Mouse (Mus musculus) heart, adult 9 months (tissue): ENCODE data around the gene Ephb2.

ENCODE experiments used
- DNase-seq, 2 experiments: peaks; one replicate each; pipeline ENCODE4 v3.0.0; 2022; ENCODE audit warnings: low spot score in 2 of 2

Ephb2 gene

GRCm38 (mm10) chr4:136836387-136836931, 671 bp upstream of the Ephb2 start:
- DNase-seq = no peak

DNA sequence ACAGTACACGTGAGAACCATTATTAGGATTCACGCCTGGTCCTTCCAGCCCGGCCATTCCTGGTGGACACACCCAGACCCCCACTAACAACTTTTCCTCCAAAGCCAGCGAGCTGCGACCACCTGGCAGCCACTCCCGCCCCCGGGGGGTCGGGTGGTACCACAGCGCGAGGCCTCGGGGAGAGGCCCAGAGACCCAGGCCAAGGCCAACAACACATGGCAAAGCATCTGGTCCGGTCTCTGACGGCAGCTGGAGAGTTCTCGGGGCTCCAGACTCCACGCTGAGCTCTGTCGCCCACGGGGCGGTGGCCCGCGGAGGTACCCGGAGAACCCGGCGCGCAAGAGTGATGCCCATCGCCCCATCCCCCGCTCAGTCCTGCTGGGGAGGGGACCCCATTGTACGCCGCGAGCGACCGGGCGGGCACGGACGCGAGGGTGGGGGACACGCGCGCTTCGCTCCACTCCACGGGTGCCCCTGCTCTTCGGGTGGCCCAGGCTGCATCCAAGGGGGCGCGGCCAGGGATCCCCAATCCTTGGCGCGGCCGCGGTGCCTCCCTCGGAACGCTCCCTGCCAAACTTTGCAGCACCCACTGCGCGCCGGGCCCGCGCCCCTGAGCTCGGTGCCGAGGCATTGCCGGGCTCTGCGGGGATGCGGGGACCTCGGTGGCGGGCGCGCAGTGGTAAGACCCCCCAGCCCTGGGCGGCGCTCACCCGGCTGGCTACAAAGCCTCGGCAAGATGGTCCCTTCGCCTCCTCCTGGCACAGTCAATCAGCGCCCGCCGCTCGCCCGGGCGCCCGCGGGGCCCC, 770 bp downstream of the Ephb2 start:
- no peak for DNase-seq

- no peak for DNase-seq
These were observed 1.4 kb downstream of the Ephb2 start for GRCm38 (mm10) chr4:136834439-136834814.

DNA sequence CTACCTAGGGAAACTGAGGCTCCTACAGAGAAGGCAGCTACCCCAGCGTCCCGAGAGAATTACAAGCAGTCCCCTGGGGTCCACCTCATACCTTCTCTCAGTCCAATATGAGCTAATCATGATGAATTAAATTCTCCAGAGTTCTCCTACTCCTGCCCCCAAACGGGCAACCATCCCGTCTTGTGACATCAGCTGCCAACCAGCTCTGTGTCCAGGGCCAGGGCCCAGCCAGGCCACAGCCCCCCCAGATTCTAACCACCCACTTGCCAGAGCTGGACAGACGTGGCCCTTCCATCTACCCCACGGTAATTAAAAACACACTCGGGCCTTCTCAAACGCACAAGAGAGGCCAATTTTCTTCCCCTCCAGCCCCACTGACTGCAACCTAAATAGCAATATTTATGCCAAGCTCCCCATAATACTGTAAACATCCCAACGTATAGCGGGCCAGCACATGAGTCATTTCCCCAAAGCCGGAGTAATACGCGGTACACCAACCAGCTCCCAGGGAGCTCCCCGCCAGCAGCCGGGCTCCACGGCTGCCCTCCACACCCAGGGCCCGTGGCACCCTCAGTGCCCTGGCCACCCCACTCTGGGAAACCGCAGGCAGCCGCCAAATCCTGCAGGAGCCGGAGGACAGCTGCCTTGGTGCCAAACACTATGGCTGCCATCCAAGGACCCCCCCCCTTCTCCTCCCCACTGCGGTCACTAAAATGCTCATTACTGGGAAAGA, 2.0 kb downstream of the Ephb2 start:
- DNase-seq = no peak

- DNase-seq = no peak
These were observed 3.1 kb downstream of the Ephb2 start for GRCm38 (mm10) chr4:136832559-136833232.

- no peak for DNase-seq
These were observed 5.4 kb downstream of the Ephb2 start for GRCm38 (mm10) chr4:136830272-136830823.

DNA sequence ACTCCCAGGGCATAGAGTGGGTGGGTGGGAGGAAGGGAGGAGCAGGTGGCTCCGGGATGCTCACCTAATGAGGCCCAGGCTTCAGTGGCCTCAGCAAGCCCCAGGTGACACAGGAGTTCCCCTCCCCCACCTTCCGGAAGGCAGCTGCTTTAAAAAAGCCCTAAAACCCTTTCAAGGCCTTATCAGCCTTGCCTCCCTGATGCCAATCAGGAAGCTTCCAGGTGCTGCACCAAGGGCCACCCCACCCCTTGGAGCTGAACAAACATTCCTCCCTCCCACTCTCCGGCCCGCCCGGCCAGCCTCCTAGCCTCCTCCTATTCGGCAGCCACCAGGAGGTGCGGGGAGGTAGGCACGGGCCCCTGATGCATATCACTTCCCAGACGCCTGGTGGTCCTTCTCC, 6.0 kb downstream of the Ephb2 start:
- no peak for DNase-seq

DNA sequence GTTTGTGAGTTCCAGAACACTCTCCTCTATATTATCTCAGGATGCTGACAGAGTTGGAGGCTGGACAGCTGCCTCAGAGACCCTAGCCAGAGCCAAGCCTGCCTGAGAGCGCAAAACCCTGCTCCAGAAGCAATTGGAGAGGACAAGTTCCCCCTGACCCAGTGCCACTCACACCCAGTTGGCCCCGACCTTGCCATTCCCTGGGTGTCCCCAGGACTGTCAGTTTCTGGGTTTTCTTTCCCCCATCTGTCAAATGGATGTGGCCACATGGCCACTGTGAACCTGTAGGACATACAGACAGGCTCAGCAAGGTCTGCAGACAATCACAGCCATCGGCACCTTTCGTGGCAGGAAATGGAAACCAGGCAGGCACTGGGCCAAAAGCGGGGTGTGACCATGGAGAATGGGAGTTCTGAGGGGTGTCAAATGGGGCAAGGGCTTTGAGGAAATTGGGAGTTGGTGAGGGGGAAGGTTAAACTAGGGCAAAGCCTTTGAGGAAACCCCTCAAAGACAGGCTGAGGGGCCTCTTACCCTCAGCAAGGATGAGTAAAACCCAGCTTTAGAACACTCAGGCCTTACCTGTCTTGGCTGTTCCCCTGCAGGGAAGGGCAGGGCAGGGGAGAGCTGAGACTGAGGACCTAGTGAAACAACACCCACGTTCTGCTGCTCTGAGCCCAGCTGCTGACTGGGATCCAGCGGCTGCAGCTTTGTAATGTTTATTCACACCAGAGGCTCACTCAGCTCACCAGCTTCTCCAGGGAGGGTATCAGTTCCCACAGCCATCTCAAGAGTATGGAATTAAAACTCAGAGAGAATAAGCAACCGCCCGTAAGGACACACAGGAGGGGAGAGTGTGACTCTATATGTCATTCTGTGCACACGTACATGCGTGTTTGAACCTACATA, 6.9 kb downstream of the Ephb2 start:
- no peak for DNase-seq

DNA sequence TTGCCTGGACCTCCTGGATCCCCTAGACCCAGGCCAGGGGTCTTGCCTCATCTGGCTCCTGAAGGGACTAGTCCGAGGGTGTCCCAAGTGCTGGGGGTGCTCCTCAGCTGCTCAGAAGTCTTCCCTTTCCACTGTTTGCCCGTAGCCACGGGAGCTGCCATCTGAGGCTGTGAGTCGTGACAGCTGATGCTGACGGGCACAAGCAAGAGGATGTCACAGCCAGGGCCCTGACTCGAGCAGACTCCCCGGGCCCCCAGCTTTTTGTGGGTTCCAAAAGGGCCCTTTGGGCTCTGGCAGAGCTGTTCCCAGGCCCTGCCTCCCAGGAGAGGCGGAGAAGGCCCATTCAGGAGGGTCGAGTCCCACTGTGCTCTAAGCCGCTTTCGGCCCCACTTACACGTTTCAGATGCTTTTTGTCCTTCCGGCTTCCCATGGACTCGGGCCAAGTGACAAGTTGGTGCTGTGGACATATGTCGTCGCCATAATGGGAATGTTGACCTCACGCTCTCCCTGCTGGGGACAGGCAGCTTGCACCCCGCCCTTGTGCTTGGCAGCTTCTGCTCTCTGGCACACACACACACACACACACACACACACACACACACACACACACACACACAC, 10.7 kb downstream of the Ephb2 start:
- no peak for DNase-seq

GRCm38 (mm10) chr4:136820069-136820522, 15.7 kb downstream of the Ephb2 start:
- DNase-seq = no peak

GRCm38 (mm10) chr4:136816701-136817100, 19.1 kb downstream of the Ephb2 start:
- DNase-seq = no peak

DNA sequence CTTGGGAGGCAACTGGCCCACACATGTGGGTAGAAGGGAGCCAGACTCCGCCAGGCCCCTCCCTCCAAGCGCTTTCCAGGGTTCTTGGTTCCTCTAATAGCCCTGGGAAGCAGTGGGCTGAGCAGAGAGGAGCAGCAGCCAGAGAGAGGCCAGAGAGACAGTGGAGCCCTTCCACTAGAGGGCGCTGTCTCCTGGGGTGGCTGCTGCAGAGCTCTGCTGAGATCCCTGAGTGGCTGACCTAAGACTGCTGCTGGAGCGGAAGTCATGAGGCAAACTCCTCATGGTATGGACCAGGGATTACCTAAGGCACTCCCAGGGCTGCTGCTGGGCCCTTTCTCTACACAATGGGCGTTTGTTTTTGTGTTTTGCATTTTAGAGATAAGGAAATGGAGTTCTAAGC, 20.4 kb downstream of the Ephb2 start:
- no peak for DNase-seq

- DNase-seq = no peak
These were observed 23.2 kb downstream of the Ephb2 start for GRCm38 (mm10) chr4:136812543-136812942.

DNA sequence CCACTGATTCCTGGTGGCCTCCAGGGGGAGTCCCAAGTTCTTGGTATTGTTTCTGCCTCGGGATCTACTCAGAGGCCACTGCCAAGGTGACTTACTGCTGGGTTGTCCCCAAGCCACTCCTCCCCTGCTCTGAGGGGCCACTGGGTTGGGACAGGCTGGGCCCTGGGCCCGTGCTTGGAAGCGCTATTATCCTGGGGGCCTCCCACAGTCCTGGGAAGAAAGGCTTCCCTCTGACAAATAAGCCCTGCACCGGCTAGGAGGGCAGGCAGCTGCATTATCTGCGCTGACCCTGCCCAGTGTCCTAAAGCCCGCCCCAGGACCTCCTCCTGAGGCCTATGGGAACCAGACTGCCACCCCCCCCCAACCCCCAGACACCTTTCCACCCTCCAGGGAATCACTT, 24.2 kb downstream of the Ephb2 start:
- no peak for DNase-seq

DNA sequence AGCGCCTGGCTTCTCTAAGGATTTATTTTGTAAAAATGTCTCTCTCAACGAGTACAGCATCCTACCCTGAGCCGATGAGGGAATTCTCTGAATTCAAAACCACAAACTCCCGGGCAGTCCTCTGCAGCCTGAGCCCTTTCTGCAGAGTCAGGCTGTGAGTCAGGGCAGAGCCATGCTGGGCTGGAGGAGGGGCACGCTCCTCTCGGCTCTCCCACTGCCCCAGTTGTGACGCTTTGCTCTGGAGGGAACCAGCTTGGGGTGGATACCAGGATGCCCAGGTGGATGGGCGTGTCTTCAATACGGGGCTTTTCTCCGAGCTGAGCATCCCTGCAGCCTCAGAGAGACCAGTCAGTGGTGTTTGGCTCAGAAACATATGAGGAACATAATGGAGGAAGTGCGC, 27.3 kb downstream of the Ephb2 start:
- no peak for DNase-seq

DNA sequence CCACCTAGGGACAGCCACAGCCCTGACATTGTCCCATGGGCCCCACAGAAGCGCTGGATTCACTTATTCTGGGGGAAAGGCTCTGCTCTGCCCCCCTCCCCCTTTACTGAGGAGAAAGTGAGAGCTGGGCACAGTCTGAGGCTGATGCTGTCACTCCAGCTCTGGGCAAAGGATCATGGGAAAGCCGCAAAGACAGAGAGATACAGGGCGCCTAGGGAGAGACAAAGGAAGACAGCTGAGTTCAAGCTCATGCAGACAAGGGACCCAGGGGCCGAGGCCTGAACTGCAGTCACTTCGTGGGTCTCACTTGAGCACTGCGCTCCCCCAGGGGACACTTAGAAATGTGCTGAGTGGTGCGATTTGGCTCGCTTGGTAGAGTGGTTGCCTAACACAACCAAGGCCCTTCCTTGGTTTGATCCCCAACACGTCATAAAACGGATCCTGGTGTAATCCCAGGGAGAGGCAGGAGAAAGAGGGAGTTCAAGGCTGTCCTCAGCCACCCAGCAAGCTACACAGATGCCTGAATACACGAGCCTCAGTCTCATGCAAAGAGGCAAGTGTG, 28.3 kb downstream of the Ephb2 start:
- DNase-seq = no peak

GRCm38 (mm10) chr4:136806254-136806653, 29.5 kb downstream of the Ephb2 start:
- DNase-seq = no peak

- no peak for DNase-seq
These were observed 31.4 kb downstream of the Ephb2 start for GRCm38 (mm10) chr4:136804343-136804742.

DNA sequence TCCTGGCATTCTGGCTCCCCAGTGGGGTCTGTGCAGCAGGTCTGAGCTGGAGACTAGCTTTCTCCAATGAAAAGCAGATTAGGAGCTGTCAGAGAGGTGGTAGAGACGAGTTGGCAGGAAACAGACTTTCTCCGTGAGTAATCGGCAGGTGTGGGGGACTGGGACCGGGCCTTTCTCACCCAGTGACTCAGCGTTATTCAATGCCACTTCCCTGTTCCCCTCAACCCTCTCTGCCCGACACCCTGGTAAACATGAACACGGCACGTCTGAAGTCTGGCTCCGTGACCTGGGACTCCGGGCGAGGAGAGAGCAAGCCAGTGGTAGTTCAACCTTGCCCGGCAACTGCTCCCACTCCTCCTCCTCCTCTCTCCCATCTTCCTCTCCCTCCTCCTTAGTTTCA, 33.3 kb downstream of the Ephb2 start:
- DNase-seq = peak in 1 of 2 experiments; percentile 43

DNA sequence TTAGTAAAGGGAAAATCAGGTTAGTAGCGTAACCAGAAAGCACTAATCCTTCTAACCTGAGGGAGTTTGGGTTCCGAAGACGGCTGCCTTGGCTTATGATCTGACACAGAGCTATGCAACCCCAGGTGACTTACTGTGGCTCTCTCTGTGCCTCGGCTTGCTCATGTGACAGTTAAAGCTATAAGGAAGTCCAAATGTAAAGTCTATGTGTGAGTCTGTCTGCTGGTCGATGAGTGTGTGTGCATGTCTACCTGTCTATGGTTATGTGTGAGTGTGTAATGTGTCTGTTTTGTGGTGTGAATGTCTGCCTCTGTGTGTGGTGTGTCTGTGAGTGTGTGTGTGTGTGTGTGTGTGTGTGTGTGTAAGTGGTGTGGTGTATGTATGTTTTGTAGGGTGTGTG, 33.8 kb downstream of the Ephb2 start:
- DNase-seq = no peak
